Mouse (Mus musculus): ENCODE data around the gene 6030458C11Rik. TPM values are rescaled to one million over a fixed set of nuclear protein-coding genes. Genes with fewer than 3 reads are reported as not detected.

6030458C11Rik gene
- polyA plus RNA-seq, 1 experiment from 2014 or later = 39.4 TPM

DNA sequence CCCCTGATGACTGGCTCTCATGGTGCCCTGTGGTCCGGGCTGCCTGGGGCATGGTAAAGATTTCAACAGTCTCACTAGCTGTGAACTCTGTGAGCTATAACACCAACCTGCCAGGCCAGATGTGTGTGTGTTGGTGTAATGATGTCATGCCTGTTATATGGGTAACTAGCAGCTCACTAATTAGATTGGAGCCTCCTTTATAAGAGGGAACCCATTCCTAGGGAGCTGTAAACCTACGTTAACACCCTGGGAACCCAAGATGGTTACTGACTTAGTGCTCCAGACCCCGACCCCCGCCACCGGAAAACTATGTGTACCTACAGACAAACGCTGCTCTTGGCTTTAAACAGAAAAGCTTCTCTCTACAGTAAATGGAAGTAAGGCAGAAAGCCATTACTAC is 43.2 kb downstream of the 6030458C11Rik start:
- WGBS = 71% methylated on average over 6 of the region's 6 CpGs
- Histone ChIP-seq H3K4me3 (ENCODE audit: low read depth, low read length) (no peak overlapping the region), H3K27me3 (ENCODE audit: control insufficient read depth, insufficient read depth, low read length) (no peaks in the 10 kb centered on the region), H3K36me3 (ENCODE audit: control insufficient read depth, insufficient read depth, low read length) (no peaks in the 10 kb centered on the region), H3K27ac (ENCODE audit: low read depth, low read length) (no peak overlapping the region), H3K9me3 (ENCODE audit: control insufficient read depth, low read length) (no peaks in the 10 kb centered on the region), H3K4me2 (ENCODE audit: low read depth, low read length) (no peak overlapping the region), H3K9ac (replicated peaks; ENCODE audit: low read depth, low read length) (no peak overlapping the region), H3K4me1 (ENCODE audit: control insufficient read depth, insufficient read depth, low read length) (no peaks in the 10 kb centered on the region)
- no peak for ATAC-seq (ENCODE audit: low read depth)

- Histone ChIP-seq H3K27ac (ENCODE audit: low read depth, low read length) (no peak overlapping the region), H3K9me3 (ENCODE audit: control insufficient read depth, low read length) (no peaks in the 10 kb centered on the region), H3K9ac (replicated peaks; ENCODE audit: low read depth, low read length) (no peak overlapping the region), H3K27me3 (ENCODE audit: control insufficient read depth, insufficient read depth, low read length) (no peaks in the 10 kb centered on the region), H3K36me3 (ENCODE audit: control insufficient read depth, insufficient read depth, low read length) (no peaks in the 10 kb centered on the region), H3K4me1 (ENCODE audit: control insufficient read depth, insufficient read depth, low read length) (no peaks in the 10 kb centered on the region), H3K4me2 (ENCODE audit: low read depth, low read length) (no peak overlapping the region), H3K4me3 (ENCODE audit: low read depth, low read length) (no peak overlapping the region)
- ATAC-seq (ENCODE audit: low read depth) = no peak
- WGBS = 54% methylated on average over 11 of the region's 11 CpGs
These were observed 50.2 kb downstream of the 6030458C11Rik start for GRCm38 (mm10) chr15:12774149-12774753.

DNA sequence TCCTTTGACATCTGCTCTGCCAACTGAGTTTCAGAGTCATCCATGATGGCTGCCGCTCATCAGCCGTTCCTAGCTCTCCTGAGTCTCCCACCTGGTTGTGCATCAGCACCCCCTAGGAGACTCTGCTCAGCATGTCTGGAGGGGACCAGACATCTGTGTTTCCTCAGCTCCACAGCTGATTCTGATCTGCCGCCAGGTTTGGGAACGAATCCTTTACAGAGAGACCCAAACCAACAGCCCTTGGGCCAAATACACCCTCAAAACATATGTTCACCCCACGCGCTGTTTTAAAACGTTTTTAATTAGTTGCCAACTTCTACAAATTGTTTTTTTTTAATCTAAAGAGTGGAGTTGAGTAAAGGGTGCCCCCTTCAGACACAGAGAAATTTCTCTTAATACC is 53.5 kb downstream of the 6030458C11Rik start:
- Histone ChIP-seq H3K9me3 (ENCODE audit: control insufficient read depth, low read length) (no peaks in the 10 kb centered on the region), H3K4me3 (ENCODE audit: low read depth, low read length) (no peak overlapping the region), H3K27me3 (ENCODE audit: control insufficient read depth, insufficient read depth, low read length) (no peaks in the 10 kb centered on the region), H3K4me2 (ENCODE audit: low read depth, low read length) (no peak overlapping the region), H3K27ac (ENCODE audit: low read depth, low read length) (no peak overlapping the region), H3K36me3 (ENCODE audit: control insufficient read depth, insufficient read depth, low read length) (no peaks in the 10 kb centered on the region), H3K4me1 (ENCODE audit: control insufficient read depth, insufficient read depth, low read length) (no peaks in the 10 kb centered on the region), H3K9ac (replicated peaks; ENCODE audit: low read depth, low read length) (no peak overlapping the region)
- ATAC-seq (ENCODE audit: low read depth) = no peak
- 84% methylated on average over 7 of the region's 7 CpGs for WGBS

- Histone ChIP-seq H3K27ac (ENCODE audit: low read depth, low read length) (no peak overlapping the region), H3K4me3 (ENCODE audit: low read depth, low read length) (no peak overlapping the region), H3K4me1 (ENCODE audit: control insufficient read depth, insufficient read depth, low read length) (no peaks in the 10 kb centered on the region), H3K9me3 (ENCODE audit: control insufficient read depth, low read length) (no peaks in the 10 kb centered on the region), H3K36me3 (ENCODE audit: control insufficient read depth, insufficient read depth, low read length) (no peaks in the 10 kb centered on the region), H3K4me2 (ENCODE audit: low read depth, low read length) (no peak overlapping the region), H3K27me3 (ENCODE audit: control insufficient read depth, insufficient read depth, low read length) (no peaks in the 10 kb centered on the region), H3K9ac (replicated peaks; ENCODE audit: low read depth, low read length) (no peak overlapping the region)
- 84% methylated on average over 4 of the region's 4 CpGs for WGBS
- ATAC-seq (ENCODE audit: low read depth) = no peak
These were observed 57.6 kb downstream of the 6030458C11Rik start for GRCm38 (mm10) chr15:12766848-12767247.

DNA sequence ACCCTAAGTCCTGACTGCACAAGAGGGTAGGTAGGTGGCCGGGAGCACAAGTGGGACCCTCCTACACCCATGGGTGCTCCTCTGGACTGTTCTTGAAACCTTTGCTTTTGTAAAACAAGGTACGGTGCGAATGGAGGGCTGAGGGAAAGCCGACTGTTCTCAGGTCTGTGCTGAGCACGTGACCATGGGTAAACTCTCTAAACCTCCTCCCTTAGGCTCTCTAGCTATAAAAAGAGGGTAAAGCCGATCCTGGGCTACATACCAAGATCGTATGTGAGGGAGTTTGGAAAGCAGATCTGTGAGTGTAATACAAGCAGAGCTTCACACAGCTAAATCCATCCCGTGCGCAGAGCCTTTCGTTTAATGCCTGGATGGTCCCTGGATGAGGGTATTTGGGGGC is 61.3 kb downstream of the 6030458C11Rik start:
- Histone ChIP-seq H3K9ac (replicated peaks; ENCODE audit: low read depth, low read length) (no peak overlapping the region), H3K4me1 (ENCODE audit: control insufficient read depth, insufficient read depth, low read length) (no peaks in the 10 kb centered on the region), H3K36me3 (ENCODE audit: control insufficient read depth, insufficient read depth, low read length) (no peaks in the 10 kb centered on the region), H3K4me2 (ENCODE audit: low read depth, low read length) (no peak overlapping the region), H3K4me3 (ENCODE audit: low read depth, low read length) (no peak overlapping the region), H3K9me3 (ENCODE audit: control insufficient read depth, low read length) (no peaks in the 10 kb centered on the region), H3K27me3 (ENCODE audit: control insufficient read depth, insufficient read depth, low read length) (no peaks in the 10 kb centered on the region), H3K27ac (ENCODE audit: low read depth, low read length) (no peak overlapping the region)
- no peak for ATAC-seq (ENCODE audit: low read depth)
- 49% methylated on average over 10 of the region's 10 CpGs for WGBS

DNA sequence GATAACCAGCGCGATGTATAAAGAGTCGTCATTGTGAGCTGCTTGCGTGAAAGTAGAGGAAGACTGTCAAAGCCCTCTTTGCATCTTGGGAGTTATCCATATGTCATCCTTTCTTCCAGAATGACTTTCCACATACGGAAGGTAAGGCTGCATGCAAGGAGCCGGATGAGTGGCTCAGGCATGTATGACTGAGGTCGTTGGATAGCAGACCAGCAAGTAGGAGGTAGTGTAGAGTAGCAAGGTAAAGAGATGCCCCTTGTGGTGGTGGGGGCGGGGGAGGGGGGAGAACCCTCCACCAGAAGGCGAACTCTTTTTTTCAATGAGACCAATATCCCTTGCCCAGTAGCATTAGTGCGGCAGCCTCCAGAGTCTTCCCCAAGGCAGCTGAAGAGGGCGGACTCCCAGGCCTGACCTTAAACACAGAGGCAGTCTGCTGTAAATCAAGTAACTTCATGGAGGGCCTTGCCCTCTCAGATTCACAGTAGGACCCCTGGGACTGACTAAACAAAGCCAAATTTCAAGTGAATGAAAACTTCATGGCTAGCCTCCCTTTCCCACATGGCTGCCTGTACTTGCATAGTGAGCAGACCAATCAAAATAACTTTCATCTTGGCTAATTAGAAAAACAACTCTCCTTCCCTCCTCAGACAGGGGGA is 62.1 kb downstream of the 6030458C11Rik start:
- H3K27me3 ChIP-seq (ENCODE audit: control insufficient read depth, insufficient read depth, low read length) = no peaks in the 10 kb centered on the region
- H3K4me1 ChIP-seq (ENCODE audit: control insufficient read depth, insufficient read depth, low read length) = no peaks in the 10 kb centered on the region
- no peaks in the 10 kb centered on the region for H3K9me3 ChIP-seq (ENCODE audit: control insufficient read depth, low read length)
- no peak overlapping the region for H3K27ac ChIP-seq (ENCODE audit: low read depth, low read length)
- no peak overlapping the region for H3K9ac ChIP-seq (replicated peaks; ENCODE audit: low read depth, low read length)
- H3K4me2 ChIP-seq (ENCODE audit: low read depth, low read length) = no peak overlapping the region
- H3K36me3 ChIP-seq (ENCODE audit: control insufficient read depth, insufficient read depth, low read length) = no peaks in the 10 kb centered on the region
- no peak for ATAC-seq (ENCODE audit: low read depth)
- no peak overlapping the region for H3K4me3 ChIP-seq (ENCODE audit: low read depth, low read length)
- WGBS = 40% methylated on average over 11 of the region's 11 CpGs

- Histone ChIP-seq H3K9me3 (ENCODE audit: control insufficient read depth, low read length) (no peaks in the 10 kb centered on the region), H3K27ac (ENCODE audit: low read depth, low read length) (no peak overlapping the region), H3K9ac (replicated peaks; ENCODE audit: low read depth, low read length) (no peak overlapping the region), H3K36me3 (ENCODE audit: control insufficient read depth, insufficient read depth, low read length) (no peaks in the 10 kb centered on the region), H3K4me2 (ENCODE audit: low read depth, low read length) (no peak overlapping the region), H3K4me3 (ENCODE audit: low read depth, low read length) (no peak overlapping the region), H3K4me1 (ENCODE audit: control insufficient read depth, insufficient read depth, low read length) (no peaks in the 10 kb centered on the region), H3K27me3 (ENCODE audit: control insufficient read depth, insufficient read depth, low read length) (no peaks in the 10 kb centered on the region)
- no peak for ATAC-seq (ENCODE audit: low read depth)
- 85% methylated on average over 6 of the region's 6 CpGs for WGBS
These were observed 63.7 kb downstream of the 6030458C11Rik start for GRCm38 (mm10) chr15:12760747-12761146.

- H3K4me1 ChIP-seq (ENCODE audit: control insufficient read depth, insufficient read depth, low read length) = no peaks in the 10 kb centered on the region
- H3K9me3 ChIP-seq (ENCODE audit: control insufficient read depth, low read length) = no peaks in the 10 kb centered on the region
- ATAC-seq (ENCODE audit: low read depth) = peak; percentile 36; the same call in 1 of the 2 replicates
- no peak overlapping the region for H3K4me3 ChIP-seq (ENCODE audit: low read depth, low read length)
- no peak overlapping the region for H3K9ac ChIP-seq (replicated peaks; ENCODE audit: low read depth, low read length)
- no peak overlapping the region for H3K4me2 ChIP-seq (ENCODE audit: low read depth, low read length)
- 50% methylated on average over 5 of the region's 5 CpGs for WGBS
- no peaks in the 10 kb centered on the region for H3K36me3 ChIP-seq (ENCODE audit: control insufficient read depth, insufficient read depth, low read length)
- H3K27ac ChIP-seq (ENCODE audit: low read depth, low read length) = no peak overlapping the region
- no peaks in the 10 kb centered on the region for H3K27me3 ChIP-seq (ENCODE audit: control insufficient read depth, insufficient read depth, low read length)
These were observed 66.0 kb downstream of the 6030458C11Rik start for GRCm38 (mm10) chr15:12758461-12758860.
